Mouse (Mus musculus): ENCODE measurements around the gene Cox20.
"Not testable (repeated sequence)": the region's sequence is repeated elsewhere in the genome, so short reads cannot be mapped to it uniquely, and the experiment has no call there.

Cox20 gene

GRCm38 (mm10) chr1:178318389-178319184, at the start of gene Cox20:
Cox20 (plus strand) TSS chr1:178319130.
- DNase-seq: peak; percentile 98

- no peak for DNase-seq
Observed at GRCm38 (mm10) chr1:178270635-178271034, 48.3 kb upstream of the Cox20 start.

- no peak for DNase-seq
Observed at GRCm38 (mm10) chr1:178275174-178275730, 43.7 kb upstream of the Cox20 start.

- no peak for DNase-seq
Observed at GRCm38 (mm10) chr1:178275738-178276053, 43.2 kb upstream of the Cox20 start.

- peak; percentile 67 for DNase-seq
Observed at GRCm38 (mm10) chr1:178276054-178276911, 42.6 kb upstream of the Cox20 start.

- DNase-seq: not testable (repeated sequence)
Observed at GRCm38 (mm10) chr1:178283314-178283713, 35.6 kb upstream of the Cox20 start.

- DNase-seq: no peak
Observed at GRCm38 (mm10) chr1:178283946-178284720, 34.8 kb upstream of the Cox20 start.

- no peak for DNase-seq
Observed at GRCm38 (mm10) chr1:178287601-178288176, 31.2 kb upstream of the Cox20 start.

GRCm38 (mm10) chr1:178291716-178292115, 27.2 kb upstream of the Cox20 start:
- DNase-seq: no peak

- DNase-seq: no peak
Observed at GRCm38 (mm10) chr1:178294051-178294450, 24.9 kb upstream of the Cox20 start.

- DNase-seq: not testable (repeated sequence)
Observed at GRCm38 (mm10) chr1:178301261-178301660, 17.7 kb upstream of the Cox20 start.

GRCm38 (mm10) chr1:178303425-178303824, 15.5 kb upstream of the Cox20 start:
- DNase-seq: peak; percentile 85

GRCm38 (mm10) chr1:178309487-178309886, 9.4 kb upstream of the Cox20 start:
- DNase-seq: peak; percentile 30

GRCm38 (mm10) chr1:178310128-178310527, 8.8 kb upstream of the Cox20 start:
- peak; percentile 9 for DNase-seq

- DNase-seq: no peak
Observed at GRCm38 (mm10) chr1:178313039-178313597, 5.8 kb upstream of the Cox20 start.

- DNase-seq: no peak
Observed at GRCm38 (mm10) chr1:178314236-178314635, 4.7 kb upstream of the Cox20 start.

GRCm38 (mm10) chr1:178317275-178318001, 1.5 kb upstream of the Cox20 start:
- no peak for DNase-seq

- DNase-seq: peak; percentile 93
Observed at GRCm38 (mm10) chr1:178318002-178318388, 935 bp upstream of the Cox20 start.

GRCm38 (mm10) chr1:178319295-178320037, 536 bp downstream of the Cox20 start:
- DNase-seq: peak; percentile 35

GRCm38 (mm10) chr1:178320038-178320722, 1.2 kb downstream of the Cox20 start:
- DNase-seq: no peak
